Mouse (Mus musculus): Measurements from ENCODE around the gene Ptprm.
A peak's percentile ranks its signal among the peaks of the same experiment; 100 is the strongest.

The Ptprm gene

DNA sequence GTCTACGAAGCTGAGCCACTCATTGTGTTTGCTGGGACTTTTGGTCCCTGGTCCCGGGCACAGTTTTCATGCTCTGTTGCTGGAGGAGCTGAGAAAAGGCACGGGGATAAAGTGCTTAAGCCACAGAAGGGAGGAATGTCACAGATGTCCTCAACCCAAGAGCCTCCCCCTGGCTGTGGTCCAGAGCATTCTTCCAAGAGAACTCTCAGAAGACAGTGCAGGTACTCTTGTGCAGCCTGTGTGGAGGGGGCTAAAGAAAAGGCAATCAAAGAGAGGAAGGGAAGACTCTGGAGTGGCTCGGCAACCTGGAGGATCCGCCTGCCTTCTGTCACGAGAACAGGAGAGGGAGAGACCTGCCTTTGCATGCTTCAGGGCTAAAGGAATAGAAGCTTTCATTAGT is 617.8 kb downstream of the Ptprm start:
- DNase-seq (ENCODE audit: extremely low spot score, low spot score): no peak

DNA sequence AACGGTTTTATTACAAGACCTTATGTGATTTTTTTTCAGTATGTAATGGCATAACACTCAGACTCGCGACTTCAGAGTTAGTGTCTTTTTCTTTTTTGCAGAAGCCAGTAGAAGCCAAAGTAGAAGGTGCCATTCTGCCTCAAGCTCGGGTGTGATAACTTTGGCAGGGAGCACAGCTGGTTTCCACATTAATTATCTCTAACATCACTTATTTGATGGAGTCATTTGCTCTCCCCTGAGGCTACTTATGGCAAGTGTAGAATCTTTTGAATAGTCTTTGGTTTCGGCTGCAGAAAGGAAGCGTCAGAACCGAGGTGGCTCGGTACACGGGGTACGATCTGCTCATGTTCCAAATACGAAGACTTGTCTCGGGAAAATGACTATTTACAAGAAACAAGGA is 620.7 kb downstream of the Ptprm start:
- DNase-seq (ENCODE audit: extremely low spot score, low spot score): no peak

DNA sequence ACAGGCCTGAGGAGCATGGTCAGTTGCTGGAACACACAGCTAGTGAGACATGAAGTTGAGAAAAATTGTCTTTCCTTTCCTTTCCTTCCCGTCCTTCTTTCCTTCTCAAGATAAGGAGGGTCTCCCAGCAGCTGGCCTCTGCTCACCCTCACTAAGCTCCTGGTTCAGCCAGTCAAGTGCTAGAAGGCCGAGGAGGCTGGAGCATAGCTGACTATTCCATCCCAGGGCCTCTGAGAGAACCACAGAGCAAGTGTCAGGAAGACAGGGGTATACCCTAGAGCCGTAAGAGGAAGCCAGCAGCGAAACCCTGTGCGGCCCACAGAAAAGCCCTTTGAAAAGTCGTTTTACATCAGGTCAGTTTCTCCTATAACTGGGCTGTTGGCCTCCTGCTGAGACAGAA is 624.3 kb downstream of the Ptprm start:
- DNase-seq (ENCODE audit: extremely low spot score, low spot score): no peak

DNA sequence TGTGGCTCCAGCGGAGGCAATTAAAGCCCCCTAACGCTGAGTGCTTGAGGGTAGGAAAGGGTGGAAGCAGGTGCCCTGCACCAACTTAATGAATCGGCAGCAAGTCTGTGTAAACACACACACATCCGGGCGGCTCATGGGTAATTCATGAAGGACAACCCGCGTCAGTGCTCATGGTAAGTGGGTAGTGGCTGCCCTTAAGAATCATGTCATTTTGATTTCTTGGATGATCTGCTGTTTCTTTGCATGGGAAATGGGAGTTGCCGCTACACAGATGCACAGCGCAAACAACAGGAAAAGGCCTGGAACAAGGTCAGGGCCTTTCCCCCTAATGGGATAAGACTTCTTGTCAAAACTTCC is 633.3 kb downstream of the Ptprm start:
- no peak for DNase-seq (ENCODE audit: extremely low spot score, low spot score)

DNA sequence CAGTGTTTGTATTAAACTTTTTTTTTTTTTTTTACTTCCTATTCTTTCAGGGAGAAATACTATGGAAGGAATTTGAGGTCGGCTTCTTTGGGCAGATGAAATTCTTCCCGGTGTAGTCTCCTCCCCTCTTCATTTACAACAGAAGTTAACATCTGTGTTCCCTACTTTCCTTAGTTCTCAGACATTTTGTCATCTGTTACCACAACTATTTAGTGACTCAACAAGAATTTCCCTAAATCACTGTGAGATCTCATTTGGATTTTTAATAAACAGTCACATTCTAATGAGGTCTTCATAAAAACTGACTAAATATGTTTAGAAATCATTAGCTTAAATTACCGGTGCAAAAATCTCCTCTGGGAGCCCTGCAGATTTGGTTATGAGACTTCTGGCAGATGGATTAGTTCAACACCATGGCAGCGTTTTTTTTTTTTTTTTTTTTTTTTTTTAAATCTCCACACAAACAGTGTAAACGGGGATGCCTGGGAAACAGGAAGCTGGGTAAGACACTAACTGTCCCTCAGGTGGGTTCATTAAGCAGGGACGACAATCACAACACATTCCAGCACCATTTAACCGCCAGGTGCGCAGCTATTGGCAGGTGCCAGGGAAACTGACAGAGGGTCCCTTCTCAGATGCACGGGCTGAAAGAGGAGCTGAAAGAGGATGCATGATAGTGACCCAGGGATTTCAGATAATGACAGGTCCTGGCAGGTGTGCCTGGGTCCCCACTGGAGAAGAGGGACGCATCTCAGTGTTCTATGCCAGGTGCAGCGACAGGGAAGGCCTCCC is 633.9 kb downstream of the Ptprm start:
- DNase-seq (ENCODE audit: extremely low spot score, low spot score): no peak

DNA sequence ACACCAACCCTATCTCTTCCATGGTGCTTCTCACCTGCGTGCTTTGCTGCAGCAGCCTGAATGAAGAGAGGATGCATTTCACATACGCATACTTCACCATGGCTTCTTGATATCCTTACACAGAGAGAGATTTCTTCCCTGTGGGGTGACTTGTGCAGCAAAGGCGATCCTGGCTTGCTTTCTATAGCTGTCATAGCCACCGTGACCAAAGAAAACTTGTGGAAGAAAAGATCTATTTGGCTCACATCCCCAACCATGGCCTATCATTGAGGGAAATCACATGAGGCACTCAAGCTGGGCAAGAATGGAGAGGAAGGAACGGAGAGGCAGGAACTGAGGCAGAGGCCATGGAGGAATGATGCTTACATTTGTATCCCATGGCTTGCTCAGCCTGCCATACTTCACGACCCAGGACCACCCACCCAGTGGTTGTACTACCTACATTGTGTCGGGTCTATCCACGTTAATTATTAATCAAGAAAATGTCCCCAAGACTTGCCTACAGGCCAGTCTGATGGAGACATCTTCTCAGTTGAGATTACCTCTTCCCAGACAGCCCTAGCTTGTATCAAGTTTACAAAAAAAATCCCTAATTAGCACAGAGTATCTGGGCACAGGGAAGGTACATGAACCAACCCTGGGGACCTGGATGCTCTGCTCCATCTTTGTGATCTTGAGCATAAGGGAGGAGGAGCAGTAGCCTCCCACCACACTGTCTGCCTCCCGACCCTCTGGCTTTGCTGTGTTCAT is 641.6 kb downstream of the Ptprm start:
- no peak for DNase-seq (ENCODE audit: extremely low spot score, low spot score)

DNA sequence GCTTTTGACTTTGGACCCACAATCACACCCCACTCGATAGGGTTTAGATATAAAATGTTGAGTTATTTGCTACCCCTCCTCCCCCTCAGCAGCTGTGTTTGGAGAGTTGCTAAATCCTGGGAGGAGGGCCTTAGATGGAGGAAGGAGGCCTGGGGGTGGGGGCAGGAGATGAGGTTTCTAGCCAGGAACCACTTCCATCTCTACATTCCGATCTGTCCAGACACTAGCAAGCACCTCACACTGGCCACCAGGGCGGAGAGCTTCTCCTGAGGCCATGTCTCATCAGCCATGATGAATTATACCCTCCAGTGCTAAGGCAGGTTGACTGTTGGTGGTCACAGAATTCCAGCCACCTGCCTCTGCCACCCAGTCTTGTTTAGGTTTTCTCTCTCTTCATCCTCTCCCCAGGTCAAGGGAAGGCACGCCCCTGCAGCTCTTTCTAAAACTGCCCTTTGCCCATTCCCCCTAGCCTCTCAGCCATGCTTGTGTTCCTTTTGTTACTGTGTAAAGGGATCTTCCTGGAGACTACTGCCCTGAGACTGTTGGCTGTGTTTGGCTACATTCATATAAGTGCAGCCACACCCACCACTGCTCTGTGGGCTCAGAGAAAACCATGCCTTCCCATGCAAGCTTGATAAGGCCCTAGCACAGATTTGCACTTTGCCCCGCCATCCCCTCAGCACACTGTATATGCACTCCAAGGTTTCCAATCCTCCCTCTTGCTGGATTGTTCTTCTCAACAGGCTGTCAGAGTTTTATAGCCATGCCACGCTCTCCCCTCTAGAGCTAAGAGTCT is 642.8 kb downstream of the Ptprm start:
- DNase-seq (ENCODE audit: extremely low spot score, low spot score): no peak

DNA sequence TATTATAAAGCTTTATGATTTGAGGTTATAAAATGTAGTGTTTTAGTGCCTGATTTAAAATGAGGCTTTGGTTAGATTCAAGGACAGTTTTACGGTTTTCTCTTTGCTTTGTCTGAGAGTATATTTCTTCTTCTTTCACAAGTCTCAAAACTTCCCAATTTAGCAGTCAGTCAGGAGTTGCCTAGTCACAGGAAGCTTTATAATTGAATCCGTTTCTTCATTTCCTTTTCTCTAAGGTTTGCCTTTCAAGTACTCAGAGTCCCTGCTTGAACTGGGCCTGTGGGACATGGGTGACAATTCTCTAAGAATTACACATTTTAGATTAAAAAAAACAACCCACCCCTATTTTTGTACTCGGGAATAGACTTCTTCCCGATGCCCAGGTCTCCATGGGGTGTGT is 643.7 kb downstream of the Ptprm start:
- no peak for DNase-seq (ENCODE audit: extremely low spot score, low spot score)

DNA sequence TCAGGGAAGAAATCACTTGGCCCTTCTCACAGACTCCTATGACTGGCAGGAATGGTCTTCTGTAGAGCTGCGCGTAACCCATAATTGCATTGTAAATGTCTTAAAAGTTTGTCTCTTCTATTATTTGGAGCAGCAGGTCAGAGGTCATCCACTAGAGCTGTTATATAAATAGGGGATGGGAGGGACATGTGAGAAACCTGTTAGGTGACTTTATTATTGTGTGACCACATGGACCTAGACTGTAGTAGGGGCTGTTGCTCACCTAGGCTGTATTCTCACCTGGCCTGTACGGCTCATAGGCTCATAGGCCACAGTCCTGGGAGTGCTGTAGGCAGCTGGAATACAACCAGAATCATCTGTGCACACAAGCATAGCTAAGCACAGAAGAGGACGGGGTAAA is 645.5 kb downstream of the Ptprm start:
- DNase-seq (ENCODE audit: extremely low spot score, low spot score): no peak

DNA sequence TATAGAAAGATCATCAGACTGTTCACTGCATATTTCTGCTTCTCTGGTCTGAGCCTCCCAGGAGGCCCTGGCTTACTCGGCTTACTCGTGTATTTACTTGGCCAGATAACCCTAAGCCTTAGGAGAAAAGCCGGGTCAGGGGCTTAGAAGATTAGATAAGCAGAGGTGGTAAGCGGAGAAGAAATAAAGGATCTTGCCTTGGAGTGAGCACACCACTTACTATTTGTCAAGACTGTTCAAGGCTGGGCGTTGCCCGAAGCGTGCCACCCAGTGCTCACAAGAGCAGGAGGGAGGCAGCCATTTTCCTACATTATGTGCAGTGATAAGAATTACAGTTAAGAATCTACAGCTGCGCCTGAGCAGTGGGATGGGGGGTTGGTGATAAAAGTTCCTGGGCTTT is 646.6 kb downstream of the Ptprm start:
- DNase-seq (ENCODE audit: extremely low spot score, low spot score): no peak

DNA sequence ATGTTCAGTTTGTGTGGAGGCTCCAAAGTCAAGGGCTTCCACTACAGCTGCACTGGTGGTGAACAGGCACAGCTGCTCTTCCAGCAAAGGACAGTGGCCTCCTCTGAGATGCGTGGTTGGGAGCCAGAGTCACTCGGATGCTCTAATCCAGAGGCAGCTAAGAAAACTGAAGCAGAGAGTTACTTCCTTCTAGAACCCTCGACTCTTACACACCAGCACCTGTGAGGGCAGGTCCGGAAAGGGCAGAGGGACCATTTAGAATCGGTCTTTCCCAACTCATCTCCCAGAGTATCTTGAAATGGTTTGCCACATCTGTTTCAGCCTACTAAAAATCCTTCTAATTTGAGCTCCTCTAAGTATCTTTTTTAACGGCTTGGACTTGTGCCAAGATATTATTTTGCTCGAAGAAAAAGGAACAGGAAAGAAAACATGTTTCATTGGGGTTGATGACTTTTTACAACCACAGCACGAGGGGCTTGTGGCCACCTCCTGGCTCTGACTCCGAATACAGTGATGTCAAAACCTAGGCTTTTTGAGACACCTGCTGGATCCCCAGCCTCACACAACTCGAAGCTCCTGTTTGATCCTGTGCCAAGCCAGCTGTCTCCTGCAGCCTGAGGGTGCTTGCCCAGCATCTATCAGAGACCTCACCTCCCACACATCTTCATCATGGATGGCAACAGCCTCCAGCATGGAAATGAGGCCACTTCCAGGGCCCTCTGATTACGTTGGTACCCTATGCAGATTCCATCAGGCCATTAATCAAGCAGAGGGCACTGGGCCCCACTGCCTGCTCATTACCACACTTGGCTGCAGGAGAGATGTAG is 652.7 kb downstream of the Ptprm start:
- no peak for DNase-seq (ENCODE audit: extremely low spot score, low spot score)

DNA sequence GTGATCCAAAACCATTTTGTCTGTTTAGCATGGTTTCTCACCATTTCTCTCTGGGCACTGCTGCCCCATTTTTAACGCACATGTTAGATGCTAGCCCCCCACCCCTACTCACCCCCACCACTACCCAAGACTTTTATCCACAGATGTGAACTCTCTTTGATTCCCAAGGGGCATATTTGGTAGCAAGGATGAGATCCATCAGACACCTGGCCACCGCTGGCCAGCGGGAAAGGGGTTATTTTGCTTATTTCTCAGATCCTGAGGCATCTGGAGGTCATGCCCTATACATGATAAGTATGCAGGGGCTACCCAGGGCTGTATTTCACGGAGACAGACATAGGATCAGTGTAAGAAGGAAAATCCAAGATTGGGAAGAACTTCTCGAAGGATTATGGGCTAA is 654.4 kb downstream of the Ptprm start:
- DNase-seq (ENCODE audit: extremely low spot score, low spot score): no peak

DNA sequence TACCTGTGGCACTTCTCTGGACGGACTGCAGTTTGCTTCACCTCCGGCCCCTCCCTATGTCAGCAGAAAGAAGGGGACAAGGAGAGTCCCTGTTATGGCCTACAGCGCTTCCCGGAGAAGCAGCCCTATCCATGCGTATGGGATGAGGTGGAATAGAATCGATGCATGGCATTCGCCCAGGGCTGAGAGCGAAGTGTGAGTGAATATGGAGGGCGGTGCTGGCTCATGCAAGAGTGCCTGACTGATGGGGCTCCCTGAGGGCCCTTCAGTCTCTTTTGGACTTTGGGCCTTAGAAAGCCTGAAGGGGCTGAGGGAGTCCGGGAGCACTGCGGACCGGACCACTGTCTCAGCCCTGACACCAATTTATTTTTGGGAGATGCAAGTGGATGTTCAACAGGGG is 656.6 kb downstream of the Ptprm start:
- no peak for DNase-seq (ENCODE audit: extremely low spot score, low spot score)

DNA sequence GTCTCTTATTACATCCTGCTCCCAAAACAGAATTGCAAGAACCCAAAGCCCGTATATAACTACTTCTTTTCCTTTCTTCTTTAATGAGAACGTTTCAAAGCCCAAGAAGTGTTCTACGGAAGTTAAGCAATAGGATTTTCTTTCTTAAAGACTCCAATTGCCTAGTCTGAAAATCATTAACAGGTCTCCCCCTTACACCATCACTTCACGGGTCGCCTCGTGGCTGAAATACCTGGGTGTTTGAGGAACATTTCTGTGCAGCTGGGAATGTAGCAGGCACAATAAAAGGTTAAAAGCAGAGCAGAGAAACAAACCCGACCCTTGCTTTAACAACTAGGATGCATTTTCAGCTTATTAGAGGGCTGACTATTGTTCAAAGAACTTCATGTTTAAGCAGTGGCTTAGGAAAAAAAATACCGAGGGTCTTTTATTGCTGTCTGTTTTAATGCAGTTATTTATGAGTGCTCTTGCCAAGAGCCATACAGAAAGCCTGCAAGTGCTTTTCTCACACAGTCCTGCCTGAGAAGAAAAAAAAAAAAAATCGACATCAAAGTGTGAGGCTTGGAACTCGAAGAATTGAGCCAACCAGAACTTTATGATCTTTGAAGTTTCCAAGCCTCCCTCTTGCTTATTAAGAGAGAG is 657.6 kb downstream of the Ptprm start:
- DNase-seq (ENCODE audit: extremely low spot score, low spot score): no peak

DNA sequence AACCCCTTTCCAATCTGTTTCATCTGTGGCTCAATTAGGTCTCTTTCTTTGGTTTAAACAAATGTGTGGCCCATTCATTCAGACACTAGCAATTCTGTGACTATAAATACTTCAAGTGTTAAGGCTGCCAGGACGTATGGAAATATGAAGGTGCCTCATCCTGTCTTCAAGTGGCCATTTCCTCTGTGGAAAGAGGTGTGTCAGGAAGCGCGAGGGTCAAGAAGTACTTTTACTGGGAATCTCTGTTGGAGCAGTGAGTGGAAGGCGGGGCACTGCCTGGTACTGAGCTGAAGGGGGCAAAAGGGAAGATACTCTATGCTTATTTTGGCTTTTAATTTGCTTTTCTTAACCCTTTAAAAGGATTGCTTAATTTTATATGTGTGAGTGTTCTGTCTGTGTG is 659.9 kb downstream of the Ptprm start:
- DNase-seq (ENCODE audit: extremely low spot score, low spot score): no peak

DNA sequence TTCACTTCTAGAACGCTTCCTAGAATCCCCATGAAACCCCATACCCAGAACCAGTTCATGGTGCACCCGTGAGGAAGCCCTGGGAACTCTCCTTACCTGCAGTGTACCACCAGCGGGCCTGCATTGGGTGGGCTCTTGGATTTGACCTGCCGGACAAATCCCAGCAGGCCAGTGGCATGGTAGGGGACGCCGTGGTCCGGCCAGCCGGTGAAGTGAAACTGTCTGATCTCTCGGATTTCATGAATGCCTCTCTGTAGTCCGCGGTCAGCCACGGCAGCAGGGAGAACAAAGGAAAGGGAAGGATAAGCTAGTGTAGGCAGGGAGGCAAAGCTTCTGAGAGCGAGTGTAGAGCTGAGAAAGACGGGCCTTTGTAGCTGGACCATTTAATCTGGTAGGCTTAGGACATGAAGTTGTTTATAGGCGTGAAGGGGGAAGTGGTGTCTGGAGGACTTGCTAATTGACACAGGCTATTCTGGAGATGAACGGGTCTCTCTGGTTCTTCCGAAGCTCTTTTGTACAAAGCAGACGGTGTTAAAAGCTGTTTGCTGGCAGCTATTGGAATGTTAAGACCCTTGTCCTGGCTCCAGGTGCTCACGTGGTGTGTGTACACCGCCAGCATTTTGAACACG is 660.5 kb downstream of the Ptprm start:
- DNase-seq (ENCODE audit: extremely low spot score, low spot score): peak; percentile 23

DNA sequence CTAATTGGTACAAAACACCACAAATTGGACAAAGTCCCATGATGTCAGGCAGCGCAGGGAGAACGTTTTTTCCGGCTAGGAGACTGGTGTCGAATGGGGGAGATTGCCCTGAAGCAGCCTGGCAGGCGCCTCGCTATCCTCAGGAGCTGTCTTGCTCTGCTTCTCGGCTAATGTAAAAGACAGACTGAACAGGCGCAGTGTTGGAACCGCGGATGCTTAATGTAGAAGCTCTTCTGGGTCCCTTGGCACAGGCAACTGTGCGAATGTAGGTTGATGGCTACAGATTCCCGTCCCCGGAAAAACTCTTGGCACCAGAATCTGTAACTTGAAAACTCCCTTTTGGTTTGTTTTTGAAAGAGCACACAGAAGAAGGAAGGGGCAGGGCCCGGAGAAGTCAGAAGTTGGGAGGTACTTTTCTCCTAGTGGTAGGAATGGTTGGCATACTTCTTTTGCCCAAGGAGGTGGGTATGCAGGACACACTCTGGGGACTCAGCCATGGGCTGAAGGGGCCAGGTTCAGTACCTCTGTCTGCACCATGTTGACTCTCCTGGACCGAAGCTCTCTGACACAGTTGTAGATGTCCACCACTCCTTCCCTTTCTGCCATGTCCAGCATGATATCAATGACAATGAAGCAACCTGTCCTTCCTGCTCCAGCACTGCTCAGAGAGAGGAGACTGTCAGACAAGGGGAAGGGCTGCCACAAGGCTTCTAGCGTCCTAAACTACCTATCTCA is 661.1 kb downstream of the Ptprm start:
- no peak for DNase-seq (ENCODE audit: extremely low spot score, low spot score)

DNA sequence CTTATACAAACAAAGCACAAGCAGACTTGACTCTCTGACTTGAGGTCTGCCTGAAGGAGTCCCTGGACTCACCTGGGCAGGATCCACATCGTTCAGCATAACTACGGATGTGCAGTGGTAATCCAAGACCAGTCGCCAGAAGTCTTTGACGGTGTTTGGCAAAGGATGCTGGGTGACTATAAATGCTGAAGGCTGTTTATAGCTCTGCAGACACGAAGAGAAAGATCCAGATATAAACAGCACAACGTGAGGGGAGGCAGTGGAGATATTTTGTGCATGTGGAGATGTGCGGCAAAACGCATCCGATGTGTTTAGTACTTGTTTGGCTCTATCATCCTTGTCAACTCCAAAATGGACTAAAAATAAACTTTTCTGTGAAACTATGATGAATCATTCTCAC is 666.1 kb downstream of the Ptprm start:
- DNase-seq (ENCODE audit: extremely low spot score, low spot score): no peak

DNA sequence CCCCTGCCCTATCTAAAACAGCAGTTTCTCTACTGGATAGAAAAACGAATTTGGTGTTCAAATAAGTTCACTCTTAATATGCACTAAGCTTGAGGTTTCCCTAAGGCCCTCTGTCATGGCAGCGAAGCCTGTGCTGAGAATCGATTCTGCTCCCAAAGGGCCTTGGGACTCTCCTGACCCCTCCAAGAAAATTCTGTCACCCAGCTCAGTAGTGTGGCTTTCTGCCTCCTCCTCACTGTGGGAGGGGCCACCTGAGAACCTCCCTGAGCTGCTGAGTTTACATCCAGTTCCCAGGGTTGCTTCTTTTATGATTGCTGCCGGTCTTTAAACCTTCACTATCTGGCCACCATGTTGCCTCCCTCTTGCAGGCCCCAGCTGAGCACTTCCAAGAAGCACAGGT is 666.7 kb downstream of the Ptprm start:
- DNase-seq (ENCODE audit: extremely low spot score, low spot score): no peak

All from neural tube, embryonic 10.5 days (tissue).